Mouse (Mus musculus): ENCODE data around the gene Hivep1.

DNA sequence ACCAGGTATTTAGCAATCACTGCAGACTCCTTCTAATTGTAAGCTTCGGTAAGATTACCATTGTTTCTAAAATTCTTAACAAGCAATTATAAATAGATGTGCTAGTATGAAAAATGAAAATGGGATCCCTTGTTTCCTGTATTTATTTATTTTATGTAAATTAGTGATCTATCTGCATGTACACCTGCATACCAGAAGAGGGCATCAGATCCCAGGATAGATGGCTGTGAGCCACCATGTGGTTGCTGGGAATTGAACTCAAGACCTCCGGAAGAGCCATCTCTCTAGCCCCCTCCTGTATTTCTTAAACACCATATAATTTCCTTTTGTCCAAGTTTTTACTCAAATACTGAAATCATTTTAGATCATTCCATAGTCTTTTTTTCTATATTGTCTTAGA is 145.8 kb downstream of the Hivep1 start:
- TF ChIP-seq POLR2A (IDR thresholded peaks at IDR 0.05; ENCODE audit: borderline replicate concordance, low read depth, low read length): no peak
- no peak for TF ChIP-seq CTCF (IDR thresholded peaks at IDR 0.05; ENCODE audit: low read depth, low read length)

All from bone marrow macrophage, adult 2 months (primary cell).